Mouse (Mus musculus): ENCODE measurements around the gene Ifrd2. TPM values are rescaled to one million over a fixed set of nuclear protein-coding genes. Genes with fewer than 3 reads are reported as not detected.
"Not testable (repeated sequence)": the region's sequence is repeated elsewhere in the genome, so short reads cannot be mapped to it uniquely, and the experiment has no call there.

Ifrd2 gene
- polyA plus RNA-seq, 1 experiment from 2014 or later = 19.1 TPM

DNA sequence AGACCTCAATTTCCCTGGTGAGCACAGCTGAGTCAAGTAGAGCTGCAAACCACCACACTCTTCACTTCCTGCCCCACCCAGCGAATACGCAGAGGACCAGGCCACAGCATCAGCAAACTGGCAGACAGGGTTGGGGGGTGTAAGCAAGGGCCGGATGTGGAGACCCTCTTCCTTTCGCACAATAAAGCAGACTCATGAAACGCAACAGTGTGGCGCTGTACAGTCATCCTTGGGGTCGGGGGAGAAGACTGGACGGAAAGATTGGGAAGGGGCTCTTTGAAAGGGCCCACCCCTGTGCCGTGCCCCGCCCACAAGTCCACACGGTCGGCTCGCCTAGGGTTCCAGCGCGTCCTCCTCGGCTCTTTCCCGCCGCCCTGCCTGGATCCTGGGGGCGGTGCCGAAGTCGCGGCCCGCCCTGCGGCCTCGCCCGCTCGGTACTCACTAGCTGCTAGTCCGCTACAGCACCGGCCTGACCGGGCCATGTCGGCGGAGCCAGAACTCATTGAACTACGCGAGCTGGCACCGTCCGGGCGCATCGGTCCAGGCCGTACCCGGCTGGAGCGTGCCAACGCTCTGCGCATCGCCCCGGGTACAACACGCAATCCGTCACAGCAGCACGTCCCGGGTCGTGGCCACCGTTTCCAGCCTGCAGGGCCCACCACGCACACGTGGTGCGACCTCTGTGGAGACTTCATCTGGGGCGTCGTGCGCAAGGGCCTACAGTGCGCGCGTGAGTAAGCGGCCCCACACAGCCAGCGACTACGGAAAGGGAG is 36.1 kb upstream of the Ifrd2 start, which contains the start of gene Rassf1:
Gene Rassf1, plus strand, starts transcription at position 439 of the 773 bp plus-strand sequence.
- POLR2A ChIA-PET = interaction anchor here (0.6 kb wide), 1 partner anchor 78 kb away, joined by 3 read pairs; no protein-coding TSS in a partner anchor
- in situ Hi-C loops (cut with MboI; ENCODE audit: low pct_unique_long_range_greater_than_20kb) = no loop called here
- CTCF ChIA-PET = no interaction called here
- no peak for TF ChIP-seq CTCF (IDR thresholded peaks at IDR 0.05)
- no peaks in the 10 kb centered on the region for H3K27me3 ChIP-seq
- ATAC-seq (no peak), DNase-seq (ENCODE audit: low read depth, low spot score) (no peak)

DNA sequence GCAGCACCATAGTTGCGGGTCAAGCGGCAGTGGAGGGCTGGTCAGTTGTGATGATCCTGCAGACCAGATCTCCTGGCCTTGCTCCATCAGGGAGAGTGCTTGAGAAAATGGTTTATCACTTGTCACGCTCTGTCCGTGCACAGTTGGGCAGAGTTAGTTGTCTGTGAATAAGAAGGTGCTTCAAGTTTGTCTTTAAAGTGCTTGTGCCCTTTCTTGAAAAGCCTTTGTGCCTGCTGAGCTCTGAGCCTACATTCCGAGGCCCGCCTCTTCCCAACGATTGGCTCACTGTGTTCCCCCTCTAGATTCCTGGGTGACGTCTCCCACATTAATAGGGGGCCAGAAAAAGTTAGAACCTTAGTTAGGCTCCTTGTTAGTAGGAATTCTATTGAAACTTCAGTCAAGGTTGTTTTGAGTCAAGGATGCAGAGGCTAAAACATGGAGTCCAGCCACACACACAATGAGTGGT is 35.5 kb upstream of the Ifrd2 start:
- ChIA-PET POLR2A (no interaction called here), CTCF (no interaction called here)
- TF ChIP-seq CTCF (IDR thresholded peaks at IDR 0.05) = no peak
- in situ Hi-C loops (cut with MboI; ENCODE audit: low pct_unique_long_range_greater_than_20kb) = no loop called here
- no peaks in the 10 kb centered on the region for H3K27me3 ChIP-seq
- DNase-seq (ENCODE audit: low read depth, low spot score) (no peak), ATAC-seq (no peak)

DNA sequence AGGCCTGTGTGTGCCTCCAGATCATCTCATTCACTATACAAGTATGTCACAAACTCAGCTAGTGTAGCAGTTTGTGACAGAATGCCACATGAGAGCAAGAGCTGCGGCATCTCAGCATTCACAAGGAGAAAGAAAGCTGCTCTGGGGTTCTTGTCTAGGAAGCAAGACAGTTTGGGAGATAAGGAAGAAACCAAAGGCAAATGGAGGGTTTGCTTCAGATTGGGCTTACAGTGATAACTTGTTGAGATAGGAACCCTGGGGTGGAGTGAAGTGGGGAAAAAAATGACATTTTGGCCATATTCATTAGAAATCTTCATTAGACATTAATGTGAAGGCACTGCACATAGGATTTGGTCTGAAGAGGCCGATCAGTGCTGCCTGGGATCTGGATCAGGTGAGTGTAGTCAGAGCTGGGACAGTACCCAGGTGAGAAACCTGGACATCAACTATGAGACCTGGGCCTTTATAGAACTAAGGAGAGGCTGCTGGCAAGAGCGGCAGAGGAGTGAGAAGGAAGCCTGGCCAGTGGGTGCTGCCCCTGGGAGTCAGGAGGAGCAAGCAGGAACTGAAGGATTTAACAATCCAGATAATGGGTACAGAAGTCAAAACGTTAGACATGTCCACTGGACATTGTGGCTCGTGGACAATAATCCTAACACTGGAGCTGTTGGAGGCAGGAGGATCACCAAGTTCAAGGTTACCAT is 34.6 kb upstream of the Ifrd2 start:
- in situ Hi-C loops (cut with MboI; ENCODE audit: low pct_unique_long_range_greater_than_20kb) = no loop called here
- TF ChIP-seq CTCF (IDR thresholded peaks at IDR 0.05) = no peak
- no peaks in the 10 kb centered on the region for H3K27me3 ChIP-seq
- DNase-seq (ENCODE audit: low read depth, low spot score) = no peak
- POLR2A ChIA-PET = interaction anchor here (1.1 to 2.7 kb wide), 2 partner anchors 12 to 28 kb away, joined by 3 to 10 read pairs; partner anchors contain the start of genes Cyb561d2, Hyal3 and Nprl2
- no peak for ATAC-seq
- CTCF ChIA-PET = no interaction called here

DNA sequence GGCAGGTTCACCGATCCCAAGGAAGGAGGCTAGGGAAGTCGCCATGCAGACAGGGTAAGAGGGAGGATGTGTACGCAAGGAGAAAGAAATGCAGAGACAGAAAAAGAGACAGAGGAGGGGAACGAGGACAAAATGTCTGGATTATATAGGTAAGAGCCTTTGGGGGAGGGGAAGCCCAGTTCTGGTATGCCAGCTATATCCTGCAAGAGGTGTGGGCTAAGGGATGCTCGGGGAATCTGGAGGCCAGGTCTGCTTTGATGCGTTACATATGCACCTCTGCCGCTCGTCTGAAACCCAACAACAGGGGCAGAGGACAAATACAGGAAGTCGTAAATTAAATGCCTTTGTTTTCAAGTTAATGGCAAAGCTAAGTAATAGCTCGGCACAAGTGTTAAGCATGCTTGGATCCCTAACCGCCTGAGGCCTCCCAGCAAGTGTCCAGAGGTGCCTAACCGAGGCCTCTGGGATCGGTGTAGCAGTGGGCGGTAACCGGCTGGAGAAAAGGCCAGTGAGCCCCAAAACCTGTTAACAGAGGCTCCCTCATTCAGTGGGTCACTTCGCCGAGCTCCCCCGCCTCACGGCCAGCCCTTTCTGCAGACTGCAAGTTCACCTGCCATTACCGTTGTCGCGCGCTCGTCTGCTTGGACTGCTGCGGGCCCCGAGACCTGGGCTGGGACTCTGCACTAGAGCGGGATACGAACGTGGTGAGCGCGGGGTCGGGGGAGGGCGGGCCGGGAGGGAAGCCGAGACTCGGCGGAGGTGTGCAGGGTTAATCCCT is 33.7 kb upstream of the Ifrd2 start:
- ChIA-PET POLR2A (interaction anchor here (0.7 to 2.7 kb wide), 7 partner anchors 9 to 255 kb away, joined by 3 to 10 read pairs (median 3); partner anchors contain the start of genes Cyb561d2, Hyal3, Ifrd2 and Nprl2), CTCF (no interaction called here)
- peak; percentile 27 for ATAC-seq
- no peaks in the 10 kb centered on the region for H3K27me3 ChIP-seq
- in situ Hi-C loops (cut with MboI; ENCODE audit: low pct_unique_long_range_greater_than_20kb) = no loop called here
- DNase-seq (ENCODE audit: low read depth, low spot score) = no peak
- TF ChIP-seq CTCF (IDR thresholded peaks at IDR 0.05) = no peak

DNA sequence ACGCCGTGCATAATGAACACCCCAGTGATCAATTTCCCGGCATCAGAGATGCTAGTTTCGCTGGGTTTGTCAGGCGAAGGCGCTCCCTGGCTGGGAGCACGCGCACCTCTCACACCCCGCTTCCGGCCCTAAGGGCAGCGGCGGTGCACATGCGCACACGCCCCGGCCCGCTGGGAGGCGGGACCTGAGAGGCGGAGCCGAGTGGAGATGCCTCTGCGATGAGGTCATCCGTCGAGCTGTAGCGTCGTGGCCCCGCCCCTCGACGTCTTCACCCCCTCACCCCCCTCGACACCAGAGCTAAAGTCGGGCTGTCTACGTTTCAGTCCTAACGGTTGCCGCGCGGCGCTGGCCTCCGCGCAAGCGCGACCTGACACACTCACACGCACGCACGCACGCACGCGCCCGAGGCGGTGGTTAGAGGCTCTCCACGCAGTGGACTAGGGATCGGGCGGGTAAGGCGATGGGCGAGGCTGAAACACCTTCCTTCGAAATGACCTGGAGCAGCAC is 33.1 kb upstream of the Ifrd2 start:
- POLR2A ChIA-PET = interaction anchor here (0.7 to 2.7 kb wide), 7 partner anchors 8 to 256 kb away, joined by 3 to 10 read pairs (median 5); partner anchors contain the start of genes Cyb561d2, Ifrd2, Nprl2 and Tusc2
- no peak for TF ChIP-seq CTCF (IDR thresholded peaks at IDR 0.05)
- in situ Hi-C loops (cut with MboI; ENCODE audit: low pct_unique_long_range_greater_than_20kb) = no loop called here

DNA sequence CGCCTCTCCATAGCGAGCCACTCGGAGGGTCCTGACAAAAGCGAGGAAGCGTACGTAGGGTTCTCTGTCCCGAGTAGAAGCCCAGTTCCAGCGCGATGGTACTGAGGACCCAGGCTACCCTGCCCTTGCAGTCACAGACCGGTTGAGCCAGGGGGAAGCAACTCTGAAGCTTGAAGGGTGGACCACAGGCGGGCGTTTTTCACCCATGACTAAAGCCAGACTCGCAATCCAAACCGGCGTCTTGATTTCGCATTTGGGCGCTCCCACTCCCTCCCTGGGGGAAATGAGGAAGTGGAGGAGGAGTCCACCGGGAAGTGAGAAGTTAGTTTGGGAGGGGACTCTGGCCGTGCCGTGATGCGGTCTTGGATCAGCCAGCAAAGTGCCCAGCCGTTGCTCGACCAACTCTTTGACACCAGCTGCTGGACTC is 32.4 kb upstream of the Ifrd2 start:
- ChIA-PET POLR2A (interaction anchor here (1.1 to 2.7 kb wide), 5 partner anchors 8 to 32 kb away, joined by 3 to 10 read pairs (median 5); partner anchors contain the start of genes Cyb561d2, Ifrd2, Nprl2 and Tusc2), CTCF (interaction anchor here (1.4 kb wide), 1 partner anchor 90 kb away, joined by 3 read pairs; no protein-coding TSS in a partner anchor)
- no peak for TF ChIP-seq CTCF (IDR thresholded peaks at IDR 0.05)
- in situ Hi-C loops (cut with MboI; ENCODE audit: low pct_unique_long_range_greater_than_20kb) = no loop called here
- no peaks in the 10 kb centered on the region for H3K27me3 ChIP-seq
- DNase-seq (ENCODE audit: low read depth, low spot score) (no peak), ATAC-seq (peak; percentile 27)

More for the DNA sequence above, 33.1 kb upstream of the Ifrd2 start:
- no peaks in the 10 kb centered on the region for H3K27me3 ChIP-seq
- DNase-seq (ENCODE audit: low read depth, low spot score) = peak; percentile 88
- CTCF ChIA-PET = no interaction called here
- peak; percentile 74 for ATAC-seq

DNA sequence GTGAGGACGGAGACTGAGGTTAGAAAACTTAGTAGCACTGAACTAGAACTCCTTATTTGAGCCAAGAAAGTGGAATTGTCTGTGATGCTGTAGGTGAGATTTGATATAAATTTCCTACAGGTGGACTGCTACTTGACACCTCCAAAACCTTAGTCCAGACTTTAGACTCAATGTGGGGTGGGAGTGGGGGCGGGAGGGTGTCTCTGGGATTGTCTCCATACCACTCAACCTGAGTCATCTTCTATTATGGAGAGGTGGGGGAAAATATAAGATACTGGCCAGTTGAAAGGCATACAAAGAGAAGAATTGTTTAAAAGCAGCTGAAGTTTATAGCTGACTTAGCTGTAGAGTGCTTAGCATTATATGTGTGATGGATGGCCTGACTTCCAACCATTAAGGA is 31.7 kb upstream of the Ifrd2 start:
- ATAC-seq (no peak), DNase-seq (ENCODE audit: low read depth, low spot score) (no peak)
- H3K27me3 ChIP-seq = no peaks in the 10 kb centered on the region
- in situ Hi-C loops (cut with MboI; ENCODE audit: low pct_unique_long_range_greater_than_20kb) = no loop called here
- ChIA-PET POLR2A (interaction anchor here (0.8 to 1.4 kb wide), 4 partner anchors 8 to 14 kb away, joined by 4 to 5 read pairs (median 4); partner anchors contain the start of genes Cyb561d2 and Nprl2), CTCF (interaction anchor here (1.1 to 1.9 kb wide), 3 partner anchors 11 to 90 kb away, joined by 3 to 8 read pairs (median 3); partner anchors contain the start of gene Hyal2)
- TF ChIP-seq CTCF (IDR thresholded peaks at IDR 0.05) = no peak

DNA sequence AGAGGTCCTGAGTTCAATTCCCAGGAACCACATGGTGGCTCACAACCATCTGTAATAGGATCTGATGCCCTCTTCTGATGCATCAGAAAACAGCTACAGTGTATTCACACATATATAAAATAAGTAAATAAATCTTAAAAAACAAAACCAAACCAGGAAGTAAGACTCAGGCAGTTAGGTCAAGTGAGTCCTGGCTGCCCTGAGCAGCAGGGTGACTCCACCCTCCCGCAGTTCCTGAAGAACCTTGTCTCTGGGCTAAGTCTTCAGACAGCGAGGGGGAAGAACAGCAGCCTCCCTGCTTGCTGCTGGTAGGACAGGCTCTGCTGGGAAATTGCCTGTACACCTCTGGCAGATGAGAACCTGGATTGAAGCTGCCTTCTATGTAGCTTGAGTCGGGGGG is 31.1 kb upstream of the Ifrd2 start:
- POLR2A ChIA-PET = interaction anchor here (0.8 to 1.4 kb wide), 3 partner anchors 9 to 74 kb away, joined by 4 read pairs; partner anchors contain the start of genes Cyb561d2 and Nprl2
- in situ Hi-C loops (cut with MboI; ENCODE audit: low pct_unique_long_range_greater_than_20kb) = no loop called here
- ATAC-seq (no peak), DNase-seq (ENCODE audit: low read depth, low spot score) (no peak)
- TF ChIP-seq CTCF (IDR thresholded peaks at IDR 0.05) = no peak
- H3K27me3 ChIP-seq = no peaks in the 10 kb centered on the region
- CTCF ChIA-PET = interaction anchor here (1.1 to 1.9 kb wide), 3 partner anchors 11 to 89 kb away, joined by 3 to 8 read pairs (median 3); partner anchors contain the start of gene Hyal2

DNA sequence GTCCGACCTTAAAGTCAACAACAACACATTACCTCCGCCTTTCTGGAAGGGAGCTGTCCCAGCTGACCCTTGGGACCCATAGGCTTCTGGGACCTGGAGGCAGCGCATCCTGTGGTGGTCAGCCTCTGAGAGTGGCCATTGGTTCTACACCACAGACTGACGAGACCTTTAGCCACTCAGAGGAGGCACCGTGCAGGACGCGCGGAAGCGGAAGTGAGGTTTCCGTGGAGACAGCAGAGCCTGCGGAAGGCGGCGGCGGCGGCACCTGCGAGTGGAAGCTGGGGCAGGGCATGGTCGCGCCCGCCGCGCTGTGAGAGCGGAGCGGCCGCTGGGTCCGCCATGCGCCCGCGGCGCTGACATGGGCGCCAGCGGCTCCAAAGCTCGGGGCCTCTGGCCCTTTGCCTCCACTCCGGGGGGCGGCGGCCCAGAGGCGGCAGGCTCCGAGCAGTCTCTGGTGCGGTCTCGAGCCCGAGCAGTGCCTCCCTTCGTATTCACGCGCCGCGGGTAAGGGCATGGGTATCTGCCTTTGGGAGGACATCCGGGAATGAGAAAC is 24.3 kb upstream of the Ifrd2 start, which contains the start of gene Tusc2:
Gene Tusc2, plus strand, starts transcription at position 227 of the 553 bp plus-strand sequence.
- POLR2A ChIA-PET = interaction anchor here (0.6 to 2.6 kb wide), 4 partner anchors 9 to 69 kb away, joined by 3 to 9 read pairs (median 5); partner anchors contain the start of gene Hyal3
- in situ Hi-C loops (cut with MboI; ENCODE audit: low pct_unique_long_range_greater_than_20kb) = no loop called here
- DNase-seq (ENCODE audit: low read depth, low spot score) = no peak
- CTCF ChIA-PET = no interaction called here
- H3K27me3 ChIP-seq = no peaks in the 10 kb centered on the region
- no peak for TF ChIP-seq CTCF (IDR thresholded peaks at IDR 0.05)
- ATAC-seq = peak; percentile 99

DNA sequence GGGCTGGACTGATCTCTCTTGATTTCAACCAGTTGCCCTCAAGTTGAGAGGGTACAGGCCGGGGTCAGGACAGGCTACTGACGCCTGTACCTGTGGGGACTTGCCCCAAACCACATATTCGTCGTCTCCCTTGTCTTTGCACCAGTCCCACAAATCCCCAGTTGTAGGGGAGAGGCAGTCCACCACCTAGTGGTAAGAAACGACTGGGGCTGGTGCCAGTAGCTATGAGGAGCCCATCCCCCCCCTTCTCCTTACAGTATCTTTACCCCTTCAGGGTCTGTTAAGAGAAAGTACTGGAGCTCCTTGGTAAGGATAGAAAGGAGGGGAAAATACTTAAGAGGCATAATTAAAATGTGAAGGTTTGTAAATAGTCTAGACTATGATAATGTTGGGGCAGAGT is 21.9 kb upstream of the Ifrd2 start:
- POLR2A ChIA-PET = interaction anchor here (1.1 kb wide), 1 partner anchor 79 kb away, joined by 3 read pairs; no protein-coding TSS in a partner anchor
- CTCF ChIA-PET = interaction anchor here (0.8 to 2.5 kb wide), 8 partner anchors 9 to 79 kb away, joined by 3 to 9 read pairs (median 4); partner anchors contain the start of genes Hyal1, Hyal3 and Naa80
- in situ Hi-C loops (cut with MboI; ENCODE audit: low pct_unique_long_range_greater_than_20kb); DNase-seq (ENCODE audit: low read depth, low spot score); ATAC-seq; H3K27me3 ChIP-seq: not testable (repeated sequence)

Measured in Patski (cell line).